Mouse (Mus musculus) hindbrain, embryonic 10.5 days (tissue): ENCODE measurements around the gene Dnajb12. TPM values are rescaled to one million over a fixed set of nuclear protein-coding genes. Genes with fewer than 3 reads are reported as not detected.
"Not testable (repeated sequence)": the region's sequence is repeated elsewhere in the genome, so short reads cannot be mapped to it uniquely, and the experiment has no call there.

Experiments
- DNase-seq: peaks from one replicate; pipeline ENCODE4 v3.0.0-alpha.2; 2017; ENCODE audit warnings: low spot score
- H3K27ac ChIP-seq: fragments of 300-500 bp; sonication (generic); 2 replicates; pipeline ENCODE4 v1.5.1; 2016; ENCODE audit warnings: mild to moderate bottlenecking, moderate library complexity
- H3K27me3 ChIP-seq: fragments of 300-500 bp; sonication (generic); 2 replicates; pipeline ENCODE4 v1.6.1; 2016; ENCODE audit warnings: mild to moderate bottlenecking; ENCODE audit not compliant: poor library complexity, insufficient read depth, severe bottlenecking
- H3K36me3 ChIP-seq: fragments of 300-500 bp; sonication (generic); 2 replicates; pipeline ENCODE4 v1.6.1; 2016; ENCODE audit warnings: mild to moderate bottlenecking, moderate library complexity
- H3K4me1 ChIP-seq: fragments of 300-500 bp; sonication (generic); replicated peaks from 2 replicates; pipeline ENCODE4 v1.6.1; 2016; ENCODE audit warnings: mild to moderate bottlenecking
- H3K4me3 ChIP-seq: fragments of 300-500 bp; sonication (generic); 2 replicates; pipeline ENCODE4 v1.5.1; 2016; ENCODE audit warnings: mild to moderate bottlenecking, moderate library complexity
- H3K9me3 ChIP-seq: fragments of 300-500 bp; sonication (generic); 2 replicates; pipeline ENCODE4 v1.6.1; 2016; ENCODE audit warnings: mild to moderate bottlenecking, moderate library complexity
- WGBS: fragments of 180-500 bp; shearing (Covaris S2); methylation state at CpG from one replicate; pipeline ENCODE4 v1.1.7; 2016; 5-methylcytosine and 5-hydroxymethylcytosine counted together
- polyA plus RNA-seq: library from polyadenylated mRNA; unstranded; fragments of >200 nt; fragmentation: Nextera tagmentation; extraction: Ambion mirVana; gene quantifications from 2 replicates; pipeline ENCODE4 v1.2.1, GENCODE M21; 2016

Gene Dnajb12
- polyA plus RNA-seq, 1 experiment from 2014 or later = 31.5 TPM

- 33% methylated on average over 1 of the region's 1 CpGs for WGBS
- Histone ChIP-seq H3K4me1 (peaks cover 9% of the 10 kb centered on the region), H3K4me3 (no peak overlapping the region), H3K36me3 (no peaks in the 10 kb centered on the region), H3K9me3 (no peaks in the 10 kb centered on the region), H3K27me3 (no peaks in the 10 kb centered on the region), H3K27ac (peak overlapping the region; percentile 57)
- DNase-seq = no peak
These were observed 4.0 kb upstream of the Dnajb12 start for GRCm38 (mm10) chr10:59875396-59875795.

GRCm38 (mm10) chr10:59876698-59877097 lies 2.7 kb upstream of the Dnajb12 start:
- H3K27me3 ChIP-seq, H3K4me3 ChIP-seq, H3K36me3 ChIP-seq: not testable (repeated sequence)

GRCm38 (mm10) chr10:59877421-59878117 lies 1.8 kb upstream of the Dnajb12 start:
- Histone ChIP-seq H3K4me3 (no peak overlapping the region), H3K27me3 (no peaks in the 10 kb centered on the region), H3K9me3 (no peaks in the 10 kb centered on the region), H3K4me1 (peaks cover 18% of the 10 kb centered on the region), H3K36me3 (no peaks in the 10 kb centered on the region), H3K27ac (no peak overlapping the region)
- WGBS = 80% methylated on average over 15 of the region's 15 CpGs
- DNase-seq = no peak

More at GRCm38 (mm10) chr10:59876698-59877097, 2.7 kb upstream of the Dnajb12 start:
- WGBS = 92% methylated on average over 4 of the region's 4 CpGs
- not testable (repeated sequence) for H3K9me3 ChIP-seq, DNase-seq, H3K27ac ChIP-seq
- peaks cover 18% of the 10 kb centered on the region for H3K4me1 ChIP-seq

GRCm38 (mm10) chr10:59878823-59879222 lies 533 bp upstream of the Dnajb12 start:
- H3K4me1 ChIP-seq = peaks cover 18% of the 10 kb centered on the region
- WGBS = 30% methylated on average over 5 of the region's 5 CpGs
- H3K36me3 ChIP-seq = peaks cover 10% of the 10 kb centered on the region
- H3K4me3 ChIP-seq = peak overlapping the region; percentile 96
- H3K27ac ChIP-seq = peak overlapping the region; percentile 100
- no peaks in the 10 kb centered on the region for H3K27me3 ChIP-seq
- H3K9me3 ChIP-seq = no peaks in the 10 kb centered on the region
- no peak for DNase-seq

- Histone ChIP-seq H3K9me3 (no peaks in the 10 kb centered on the region), H3K27me3 (no peaks in the 10 kb centered on the region), H3K36me3 (peaks cover 22% of the 10 kb centered on the region), H3K4me3 (peak overlapping the region; percentile 96), H3K27ac (peak overlapping the region; percentile 100), H3K4me1 (peaks cover 18% of the 10 kb centered on the region)
- DNase-seq = no peak
- WGBS = 2% methylated on average over 13 of the region's 13 CpGs
These were observed 652 bp downstream of the Dnajb12 start for GRCm38 (mm10) chr10:59880029-59880386.

- no peak for DNase-seq
- WGBS = 88% methylated on average over 7 of the region's 7 CpGs
- Histone ChIP-seq H3K4me3 (peak overlapping the region; percentile 96), H3K9me3 (no peaks in the 10 kb centered on the region), H3K4me1 (peaks cover 18% of the 10 kb centered on the region), H3K27ac (peak overlapping the region; percentile 100; the same call in 1 of the 2 replicates), H3K36me3 (peaks cover 30% of the 10 kb centered on the region), H3K27me3 (no peaks in the 10 kb centered on the region)
These were observed 1.5 kb downstream of the Dnajb12 start for GRCm38 (mm10) chr10:59880837-59881236.

GRCm38 (mm10) chr10:59884327-59885173 lies 5.2 kb downstream of the Dnajb12 start:
- Histone ChIP-seq H3K9me3 (no peaks in the 10 kb centered on the region), H3K27ac (no peak overlapping the region; the same call in 1 of the 2 replicates), H3K27me3 (no peaks in the 10 kb centered on the region), H3K4me3 (no peak overlapping the region), H3K4me1 (peaks cover 14% of the 10 kb centered on the region), H3K36me3 (peaks cover 35% of the 10 kb centered on the region)
- 90% methylated on average over 10 of the region's 10 CpGs for WGBS
- DNase-seq = no peak

GRCm38 (mm10) chr10:59885174-59886080 lies 6.1 kb downstream of the Dnajb12 start:
- peaks cover 43% of the 10 kb centered on the region for H3K36me3 ChIP-seq
- no peak overlapping the region; the same call in 1 of the 2 replicates for H3K27ac ChIP-seq
- no peak overlapping the region for H3K4me3 ChIP-seq
- H3K4me1 ChIP-seq = peaks cover 18% of the 10 kb centered on the region
- no peaks in the 10 kb centered on the region for H3K27me3 ChIP-seq
- H3K9me3 ChIP-seq = no peaks in the 10 kb centered on the region
- 92% methylated on average over 14 of the region's 14 CpGs for WGBS
- no peak for DNase-seq

GRCm38 (mm10) chr10:59886081-59886466 lies 6.7 kb downstream of the Dnajb12 start:
- H3K27ac ChIP-seq = no peak overlapping the region
- no peak overlapping the region for H3K4me3 ChIP-seq
- DNase-seq = no peak
- H3K4me1 ChIP-seq = peaks cover 15% of the 10 kb centered on the region
- H3K27me3 ChIP-seq = no peaks in the 10 kb centered on the region
- 93% methylated on average over 1 of the region's 1 CpGs for WGBS
- peaks cover 49% of the 10 kb centered on the region for H3K36me3 ChIP-seq
- H3K9me3 ChIP-seq = no peaks in the 10 kb centered on the region

GRCm38 (mm10) chr10:59887432-59887831 lies 8.1 kb downstream of the Dnajb12 start:
- Histone ChIP-seq H3K9me3 (no peaks in the 10 kb centered on the region), H3K27ac (no peak overlapping the region), H3K4me3 (no peak overlapping the region), H3K36me3 (peaks cover 63% of the 10 kb centered on the region), H3K27me3 (no peaks in the 10 kb centered on the region), H3K4me1 (peaks cover 13% of the 10 kb centered on the region)
- WGBS = 89% methylated on average over 5 of the region's 5 CpGs
- no peak for DNase-seq

- peaks cover 67% of the 10 kb centered on the region for H3K36me3 ChIP-seq
- DNase-seq = no peak
These were observed 10.0 kb downstream of the Dnajb12 start for GRCm38 (mm10) chr10:59889339-59889738.

GRCm38 (mm10) chr10:59889953-59890751 lies 10.8 kb downstream of the Dnajb12 start:
- Histone ChIP-seq H3K9me3 (no peaks in the 10 kb centered on the region), H3K27ac (peak overlapping the region; percentile 69), H3K4me1 (peaks cover 24% of the 10 kb centered on the region), H3K27me3 (no peaks in the 10 kb centered on the region), H3K4me3 (no peak overlapping the region), H3K36me3 (peaks cover 67% of the 10 kb centered on the region)
- 81% methylated on average over 15 of the region's 15 CpGs for WGBS
- DNase-seq = no peak

More at GRCm38 (mm10) chr10:59889339-59889738, 10.0 kb downstream of the Dnajb12 start:
- Histone ChIP-seq H3K9me3 (no peaks in the 10 kb centered on the region), H3K4me1 (peaks cover 17% of the 10 kb centered on the region), H3K27ac (no peak overlapping the region), H3K4me3 (no peak overlapping the region), H3K27me3 (no peaks in the 10 kb centered on the region)
- 88% methylated on average over 7 of the region's 7 CpGs for WGBS
